Mouse (Mus musculus): ENCODE results near the gene Nfkbid. TPM values are rescaled to one million over a fixed set of nuclear protein-coding genes. Genes with fewer than 3 reads are reported as not detected.

Gene Nfkbid
- 0.50 TPM for polyA plus RNA-seq (2014; fragmentation: Illumina TruSeq; extraction: RNeasy Lipid Tissue Mini Kit (QIAGEN cat#74804); ENCODE audit: low read depth, low replicate concordance)

GRCm38 (mm10) chr7:30421175-30421889 is at the start of gene Nfkbid:
Nfkbid (plus strand) TSS chr7:30421732.

GRCm38 (mm10) chr7:30413596-30413995 is 7.9 kb upstream of the Nfkbid start, which contains the start of gene Tyrobp:
Tyrobp (plus strand) TSS chr7:30413760.

GRCm38 (mm10) chr7:30419561-30420499 is 1.7 kb upstream of the Nfkbid start, which contains the start of gene Hcst:
Hcst (minus strand) TSS chr7:30419854.

GRCm38 (mm10) chr7:30444971-30445751 is 23.6 kb downstream of the Nfkbid start, which contains the start of gene Aplp1:
Aplp1 (minus strand) TSS chr7:30445535.

GRCm38 (mm10) chr7:30457629-30458330 is 36.2 kb downstream of the Nfkbid start, which contains the start of the genes Kirrel2 and Nphs1:
Kirrel2 (minus strand) TSS chr7:30457690.
Nphs1 (plus strand) TSS chr7:30458315.

Other genes with a start within 250 kb of the Nfkbid start
- 4,592 TPM for gene Cox7a1, start 237.6 kb upstream of the Nfkbid start, polyA plus RNA-seq (2014; fragmentation: Illumina TruSeq; extraction: RNeasy Lipid Tissue Mini Kit (QIAGEN cat#74804); ENCODE audit: low read depth, low replicate concordance)
- gene Capns1, start 222.9 kb upstream of the Nfkbid start, polyA plus RNA-seq (2014; fragmentation: Illumina TruSeq; extraction: RNeasy Lipid Tissue Mini Kit (QIAGEN cat#74804); ENCODE audit: low read depth, low replicate concordance): 372 TPM
- gene Polr2i, start 189.8 kb upstream of the Nfkbid start, polyA plus RNA-seq (2014; fragmentation: Illumina TruSeq; extraction: RNeasy Lipid Tissue Mini Kit (QIAGEN cat#74804); ENCODE audit: low read depth, low replicate concordance): 59.9 TPM
- 58.8 TPM for gene Tbcb, start 189.5 kb upstream of the Nfkbid start, polyA plus RNA-seq (2014; fragmentation: Illumina TruSeq; extraction: RNeasy Lipid Tissue Mini Kit (QIAGEN cat#74804); ENCODE audit: low read depth, low replicate concordance)
- not detected for gene Ovol3, start 186.0 kb upstream of the Nfkbid start, polyA plus RNA-seq (2014; fragmentation: Illumina TruSeq; extraction: RNeasy Lipid Tissue Mini Kit (QIAGEN cat#74804); ENCODE audit: low read depth, low replicate concordance)
- gene Thap8, start 141.6 kb upstream of the Nfkbid start, polyA plus RNA-seq (2014; fragmentation: Illumina TruSeq; extraction: RNeasy Lipid Tissue Mini Kit (QIAGEN cat#74804); ENCODE audit: low read depth, low replicate concordance): not detected
- gene Wdr62, start 141.3 kb upstream of the Nfkbid start, polyA plus RNA-seq (2014; fragmentation: Illumina TruSeq; extraction: RNeasy Lipid Tissue Mini Kit (QIAGEN cat#74804); ENCODE audit: low read depth, low replicate concordance): 2.4 TPM
- gene Clip3, start 130.0 kb upstream of the Nfkbid start, polyA plus RNA-seq (2014; fragmentation: Illumina TruSeq; extraction: RNeasy Lipid Tissue Mini Kit (QIAGEN cat#74804); ENCODE audit: low read depth, low replicate concordance): 11.7 TPM
- gene Alkbh6, start 113.0 kb upstream of the Nfkbid start, polyA plus RNA-seq (2014; fragmentation: Illumina TruSeq; extraction: RNeasy Lipid Tissue Mini Kit (QIAGEN cat#74804); ENCODE audit: low read depth, low replicate concordance): 29.2 TPM
- 2.5 TPM for gene Syne4, start 106.9 kb upstream of the Nfkbid start, polyA plus RNA-seq (2014; fragmentation: Illumina TruSeq; extraction: RNeasy Lipid Tissue Mini Kit (QIAGEN cat#74804); ENCODE audit: low read depth, low replicate concordance)
- 0.42 TPM for gene E130208F15Rik, start 100.0 kb upstream of the Nfkbid start, polyA plus RNA-seq (2014; fragmentation: Illumina TruSeq; extraction: RNeasy Lipid Tissue Mini Kit (QIAGEN cat#74804); ENCODE audit: low read depth, low replicate concordance)
- 14.0 TPM for gene Sdhaf1, start 97.8 kb upstream of the Nfkbid start, polyA plus RNA-seq (2014; fragmentation: Illumina TruSeq; extraction: RNeasy Lipid Tissue Mini Kit (QIAGEN cat#74804); ENCODE audit: low read depth, low replicate concordance)
- 1.1 TPM for gene Lrfn3, start 59.0 kb upstream of the Nfkbid start, polyA plus RNA-seq (2014; fragmentation: Illumina TruSeq; extraction: RNeasy Lipid Tissue Mini Kit (QIAGEN cat#74804); ENCODE audit: low read depth, low replicate concordance)
- gene Tyrobp, start 8.0 kb upstream of the Nfkbid start, polyA plus RNA-seq (2014; fragmentation: Illumina TruSeq; extraction: RNeasy Lipid Tissue Mini Kit (QIAGEN cat#74804); ENCODE audit: low read depth, low replicate concordance): 38.2 TPM
- gene Hcst, start 1.9 kb upstream of the Nfkbid start, polyA plus RNA-seq (2014; fragmentation: Illumina TruSeq; extraction: RNeasy Lipid Tissue Mini Kit (QIAGEN cat#74804); ENCODE audit: low read depth, low replicate concordance): not detected
- 3.1 TPM for gene Aplp1, start 23.8 kb downstream of the Nfkbid start, polyA plus RNA-seq (2014; fragmentation: Illumina TruSeq; extraction: RNeasy Lipid Tissue Mini Kit (QIAGEN cat#74804); ENCODE audit: low read depth, low replicate concordance)
- not detected for gene Kirrel2, start 36.0 kb downstream of the Nfkbid start, polyA plus RNA-seq (2014; fragmentation: Illumina TruSeq; extraction: RNeasy Lipid Tissue Mini Kit (QIAGEN cat#74804); ENCODE audit: low read depth, low replicate concordance)
- not detected for gene Nphs1, start 36.6 kb downstream of the Nfkbid start, polyA plus RNA-seq (2014; fragmentation: Illumina TruSeq; extraction: RNeasy Lipid Tissue Mini Kit (QIAGEN cat#74804); ENCODE audit: low read depth, low replicate concordance)
- gene Prodh2, start 71.9 kb downstream of the Nfkbid start, polyA plus RNA-seq (2014; fragmentation: Illumina TruSeq; extraction: RNeasy Lipid Tissue Mini Kit (QIAGEN cat#74804); ENCODE audit: low read depth, low replicate concordance): not detected
- gene Arhgap33, start 113.3 kb downstream of the Nfkbid start, polyA plus RNA-seq (2014; fragmentation: Illumina TruSeq; extraction: RNeasy Lipid Tissue Mini Kit (QIAGEN cat#74804); ENCODE audit: low read depth, low replicate concordance): 1.1 TPM
- gene Hspb6, start 130.4 kb downstream of the Nfkbid start, polyA plus RNA-seq (2014; fragmentation: Illumina TruSeq; extraction: RNeasy Lipid Tissue Mini Kit (QIAGEN cat#74804); ENCODE audit: low read depth, low replicate concordance): 945 TPM
- 3.8 TPM for gene Proser3, start 130.6 kb downstream of the Nfkbid start, polyA plus RNA-seq (2014; fragmentation: Illumina TruSeq; extraction: RNeasy Lipid Tissue Mini Kit (QIAGEN cat#74804); ENCODE audit: low read depth, low replicate concordance)
- 17.8 TPM for gene Lin37, start 138.1 kb downstream of the Nfkbid start, polyA plus RNA-seq (2014; fragmentation: Illumina TruSeq; extraction: RNeasy Lipid Tissue Mini Kit (QIAGEN cat#74804); ENCODE audit: low read depth, low replicate concordance)
- 64.0 TPM for gene U2af1l4, start 141.6 kb downstream of the Nfkbid start, polyA plus RNA-seq (2014; fragmentation: Illumina TruSeq; extraction: RNeasy Lipid Tissue Mini Kit (QIAGEN cat#74804); ENCODE audit: low read depth, low replicate concordance)
- gene Gm49396, start 141.6 kb downstream of the Nfkbid start, polyA plus RNA-seq (2014; fragmentation: Illumina TruSeq; extraction: RNeasy Lipid Tissue Mini Kit (QIAGEN cat#74804); ENCODE audit: low read depth, low replicate concordance): 8.0 TPM
- 106 TPM for gene Psenen, start 141.9 kb downstream of the Nfkbid start, polyA plus RNA-seq (2014; fragmentation: Illumina TruSeq; extraction: RNeasy Lipid Tissue Mini Kit (QIAGEN cat#74804); ENCODE audit: low read depth, low replicate concordance)
- not detected for gene Igflr1, start 143.7 kb downstream of the Nfkbid start, polyA plus RNA-seq (2014; fragmentation: Illumina TruSeq; extraction: RNeasy Lipid Tissue Mini Kit (QIAGEN cat#74804); ENCODE audit: low read depth, low replicate concordance)
- gene Kmt2b, start 167.0 kb downstream of the Nfkbid start, polyA plus RNA-seq (2014; fragmentation: Illumina TruSeq; extraction: RNeasy Lipid Tissue Mini Kit (QIAGEN cat#74804); ENCODE audit: low read depth, low replicate concordance): 16.4 TPM
- gene Zbtb32, start 177.2 kb downstream of the Nfkbid start, polyA plus RNA-seq (2014; fragmentation: Illumina TruSeq; extraction: RNeasy Lipid Tissue Mini Kit (QIAGEN cat#74804); ENCODE audit: low read depth, low replicate concordance): not detected
- 0.31 TPM for gene Upk1a, start 191.1 kb downstream of the Nfkbid start, polyA plus RNA-seq (2014; fragmentation: Illumina TruSeq; extraction: RNeasy Lipid Tissue Mini Kit (QIAGEN cat#74804); ENCODE audit: low read depth, low replicate concordance)
- gene Cox6b1, start 204.4 kb downstream of the Nfkbid start, polyA plus RNA-seq (2014; fragmentation: Illumina TruSeq; extraction: RNeasy Lipid Tissue Mini Kit (QIAGEN cat#74804); ENCODE audit: low read depth, low replicate concordance): 3,676 TPM
- gene Etv2, start 214.1 kb downstream of the Nfkbid start, polyA plus RNA-seq (2014; fragmentation: Illumina TruSeq; extraction: RNeasy Lipid Tissue Mini Kit (QIAGEN cat#74804); ENCODE audit: low read depth, low replicate concordance): not detected
- gene Rbm42, start 228.6 kb downstream of the Nfkbid start, polyA plus RNA-seq (2014; fragmentation: Illumina TruSeq; extraction: RNeasy Lipid Tissue Mini Kit (QIAGEN cat#74804); ENCODE audit: low read depth, low replicate concordance): 37.8 TPM
- 7.5 TPM for gene Haus5, start 243.3 kb downstream of the Nfkbid start, polyA plus RNA-seq (2014; fragmentation: Illumina TruSeq; extraction: RNeasy Lipid Tissue Mini Kit (QIAGEN cat#74804); ENCODE audit: low read depth, low replicate concordance)
- gene Pmis2, start 249.9 kb downstream of the Nfkbid start, polyA plus RNA-seq (2014; fragmentation: Illumina TruSeq; extraction: RNeasy Lipid Tissue Mini Kit (QIAGEN cat#74804); ENCODE audit: low read depth, low replicate concordance): not detected